Mouse (Mus musculus) right cerebral cortex, adult 2 months (tissue): ENCODE results near the gene Fam83e.

ENCODE experiments used
- DNase-seq, 2 experiments: peaks; one replicate each; pipeline ENCODE4 v3.0.0; 2021 to 2022; ENCODE audit warnings: low spot score in 2 of 2

Fam83e gene

DNA sequence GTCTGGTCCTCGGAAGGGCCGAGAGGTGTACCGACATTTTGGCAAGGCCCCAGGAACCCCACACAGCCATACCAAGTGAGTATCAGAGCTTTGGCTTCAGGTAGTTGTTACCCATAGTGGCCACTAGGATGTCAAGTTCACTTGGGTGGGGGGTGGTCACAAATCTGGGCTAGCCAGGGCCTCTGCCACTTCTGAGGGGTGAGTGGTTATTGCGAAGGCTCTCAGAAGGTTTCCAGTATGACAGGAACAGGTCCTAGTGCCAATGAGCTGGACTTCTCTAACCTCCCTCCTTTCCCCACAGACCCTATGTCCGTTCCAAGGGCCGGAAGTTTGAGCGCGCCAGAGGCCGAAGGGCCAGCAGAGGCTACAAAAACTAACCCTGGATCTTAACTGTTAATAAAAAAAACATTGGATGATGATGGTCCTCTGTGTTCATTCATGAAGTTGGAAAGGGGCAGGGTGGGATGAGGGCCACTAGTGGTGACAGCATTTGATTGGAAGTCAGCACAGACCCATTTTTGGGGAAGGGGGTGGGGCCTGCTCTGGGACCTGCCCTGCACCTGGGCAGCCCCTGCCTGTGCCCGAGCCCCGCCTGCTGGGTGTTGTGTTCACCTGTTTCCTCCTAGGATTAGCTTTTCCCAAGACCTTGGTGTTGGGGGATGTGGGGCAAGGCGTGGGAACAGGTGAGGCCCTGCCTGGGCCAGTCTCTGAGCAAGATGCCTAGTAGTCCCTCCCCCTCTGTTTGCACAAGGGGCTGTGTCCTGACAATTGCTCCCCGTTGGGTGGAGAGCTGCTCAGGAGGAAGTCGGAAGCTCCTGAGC lies at the start of gene Fam83e:
Gene Fam83e (plus strand): TSS at position 800 of the 821 bp plus-strand sequence.
- DNase-seq: no peak

DNA sequence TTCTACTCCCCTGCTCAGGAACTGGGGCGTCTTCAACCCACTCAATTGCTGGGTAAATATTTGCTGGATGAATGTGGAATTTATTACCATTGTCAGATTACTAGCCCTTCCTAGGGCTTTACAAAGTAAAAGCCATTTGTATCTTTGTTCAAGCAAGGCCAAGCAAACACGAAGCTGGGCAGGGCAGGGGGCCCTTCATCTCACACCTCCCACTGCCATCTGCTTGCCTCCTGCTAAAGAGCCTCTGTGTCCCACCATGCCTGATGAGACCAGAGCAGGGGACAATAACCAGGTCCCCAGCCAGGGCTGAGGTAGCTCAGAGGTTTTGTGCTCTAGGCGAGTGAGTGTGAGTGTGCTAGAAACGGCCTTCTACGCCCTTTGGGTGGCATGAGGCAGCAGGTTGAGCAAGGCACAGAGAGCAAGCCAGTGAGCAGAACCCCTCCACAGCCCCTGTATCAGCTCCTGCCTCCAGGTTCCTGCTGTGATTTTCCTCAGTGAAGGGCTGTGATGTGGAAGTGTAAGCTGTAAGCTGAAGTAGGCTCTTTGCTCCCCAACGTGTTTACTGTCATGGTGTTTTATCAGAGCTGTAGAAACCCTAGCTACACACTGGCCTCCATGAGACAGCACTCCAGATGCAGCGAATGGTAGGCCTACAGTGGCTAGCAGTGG lies 43.3 kb upstream of the Fam83e start:
- no peak for DNase-seq

DNA sequence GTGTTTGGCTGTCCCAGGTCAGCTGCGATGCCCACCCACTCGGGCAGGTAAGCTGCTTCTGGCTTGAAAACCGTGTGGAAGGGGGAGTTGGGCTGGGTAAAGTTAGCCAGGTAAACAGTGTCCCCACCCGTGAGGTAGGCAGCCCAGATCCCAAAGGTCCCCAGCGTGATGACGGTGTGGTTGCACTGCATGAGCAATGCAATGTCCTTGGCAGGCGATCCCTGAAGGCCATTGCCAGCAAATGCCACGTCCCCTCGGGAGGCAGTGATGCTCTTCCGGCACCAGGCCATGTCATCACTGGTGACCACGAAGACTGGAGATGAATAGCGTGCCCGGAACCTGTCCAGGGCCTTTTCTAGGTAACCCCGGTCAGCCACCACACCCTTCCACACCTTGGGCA lies 42.5 kb upstream of the Fam83e start:
- DNase-seq: no peak

DNA sequence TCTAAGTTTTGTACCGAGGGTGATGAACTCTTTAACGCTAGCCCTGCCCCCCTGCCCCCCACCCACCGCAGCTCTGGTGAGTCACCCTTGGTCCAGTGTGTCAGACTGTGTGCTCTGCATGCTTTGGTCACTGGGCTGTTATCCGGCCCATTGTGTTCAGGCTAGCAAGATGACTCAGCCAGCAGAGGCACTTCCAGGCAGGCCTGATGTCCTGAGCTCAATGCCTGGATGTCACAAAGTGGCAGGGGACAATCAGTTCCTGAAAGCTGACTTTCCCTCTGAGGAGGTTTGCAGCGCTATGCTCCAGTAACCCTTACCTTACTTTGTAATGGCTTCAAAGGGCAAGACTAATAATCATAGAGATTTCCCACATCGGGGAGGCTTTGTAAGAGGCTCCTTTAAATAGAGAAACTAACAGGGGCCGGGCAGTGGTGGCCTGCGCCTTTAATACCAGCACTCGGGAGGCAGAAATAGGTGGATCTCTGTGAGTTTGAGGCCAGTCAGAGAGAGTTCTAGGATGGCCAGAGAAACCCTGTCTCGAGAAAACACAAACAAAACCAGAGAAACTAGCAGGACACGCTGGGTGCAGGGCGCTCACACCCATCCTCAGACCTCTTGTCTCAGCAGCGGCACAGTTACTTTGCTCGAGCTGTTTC lies 40.9 kb upstream of the Fam83e start:
- no peak for DNase-seq

DNA sequence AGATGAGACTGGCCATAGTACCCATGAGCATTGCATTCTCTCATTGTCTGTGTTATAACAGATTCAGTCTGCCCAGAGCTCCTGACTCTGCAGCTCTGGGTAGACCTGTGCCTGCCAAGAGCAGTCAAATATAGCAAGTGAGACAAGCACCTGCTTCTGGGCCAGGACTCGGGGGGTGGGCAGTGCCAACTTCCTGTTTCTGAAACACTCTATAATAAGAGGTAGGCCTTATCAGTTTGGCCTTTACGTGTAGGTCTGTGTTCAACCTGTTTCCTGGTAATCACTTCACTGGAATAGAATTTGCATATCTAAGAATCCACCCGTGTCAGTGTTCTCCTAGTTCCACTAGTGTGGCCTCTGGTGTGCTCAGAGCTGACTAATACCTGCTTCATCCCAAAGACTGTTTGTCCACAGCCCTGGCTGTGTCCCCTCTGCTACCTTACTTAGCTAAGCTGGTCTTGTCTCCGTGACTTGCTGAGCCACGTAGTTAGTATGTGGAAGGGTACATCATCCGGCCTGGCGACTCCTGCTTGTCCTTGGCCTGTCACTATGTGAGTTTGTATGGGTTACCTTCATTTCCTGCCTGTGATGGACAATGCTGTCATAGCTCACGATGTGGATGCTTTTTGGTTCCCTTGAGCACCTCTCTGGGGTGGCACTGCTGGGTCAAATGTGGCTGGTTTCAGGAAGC lies 39.8 kb upstream of the Fam83e start:
- DNase-seq: no peak

DNA sequence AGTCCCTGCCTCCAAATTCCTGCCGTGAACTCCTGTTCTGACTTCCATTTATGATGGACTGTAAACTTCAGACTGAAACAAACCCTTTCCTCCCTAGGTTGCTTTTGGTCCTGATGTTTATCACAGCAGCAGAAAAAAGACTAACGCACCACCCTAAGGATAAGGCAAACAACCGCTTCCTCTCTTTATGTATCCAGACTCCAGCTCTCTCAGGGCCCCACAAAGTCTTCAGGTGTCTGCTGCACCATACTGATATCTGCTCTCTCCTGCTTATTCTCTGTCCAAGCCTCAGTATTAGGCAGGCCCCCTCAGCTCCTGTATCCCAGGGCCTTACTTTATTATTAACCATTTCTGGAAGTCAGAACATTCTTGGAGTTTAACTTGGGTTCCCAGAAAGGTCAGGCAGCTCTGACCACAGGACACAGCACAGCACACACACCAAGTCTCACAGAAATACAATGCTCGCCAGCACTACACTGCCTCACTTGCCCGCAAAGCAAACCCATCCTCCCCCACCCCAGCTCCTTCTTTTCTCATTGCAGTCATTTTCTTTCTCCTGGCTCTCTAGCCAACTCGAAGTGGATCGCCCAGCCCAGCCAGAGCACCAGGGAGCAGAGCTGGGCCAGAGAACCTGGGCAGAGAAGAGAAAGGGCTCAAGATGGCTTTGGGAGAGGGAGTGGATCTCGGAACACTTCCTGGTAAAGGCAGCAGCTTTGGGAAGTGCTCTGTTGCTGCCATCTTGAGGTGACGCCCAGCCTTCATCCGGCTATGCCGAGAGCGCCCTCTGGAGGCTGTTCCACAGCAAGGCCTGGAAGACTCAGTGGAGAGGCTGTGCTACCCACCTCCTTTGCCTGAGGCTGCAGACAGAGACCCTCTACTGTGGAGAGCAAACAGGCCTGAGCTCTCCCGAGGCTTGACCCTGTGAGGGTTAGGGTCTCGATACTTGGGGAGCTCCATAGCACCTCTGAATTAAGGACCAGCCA lies 38.6 kb upstream of the Fam83e start:
- DNase-seq: peak; percentile 81 to 87

DNA sequence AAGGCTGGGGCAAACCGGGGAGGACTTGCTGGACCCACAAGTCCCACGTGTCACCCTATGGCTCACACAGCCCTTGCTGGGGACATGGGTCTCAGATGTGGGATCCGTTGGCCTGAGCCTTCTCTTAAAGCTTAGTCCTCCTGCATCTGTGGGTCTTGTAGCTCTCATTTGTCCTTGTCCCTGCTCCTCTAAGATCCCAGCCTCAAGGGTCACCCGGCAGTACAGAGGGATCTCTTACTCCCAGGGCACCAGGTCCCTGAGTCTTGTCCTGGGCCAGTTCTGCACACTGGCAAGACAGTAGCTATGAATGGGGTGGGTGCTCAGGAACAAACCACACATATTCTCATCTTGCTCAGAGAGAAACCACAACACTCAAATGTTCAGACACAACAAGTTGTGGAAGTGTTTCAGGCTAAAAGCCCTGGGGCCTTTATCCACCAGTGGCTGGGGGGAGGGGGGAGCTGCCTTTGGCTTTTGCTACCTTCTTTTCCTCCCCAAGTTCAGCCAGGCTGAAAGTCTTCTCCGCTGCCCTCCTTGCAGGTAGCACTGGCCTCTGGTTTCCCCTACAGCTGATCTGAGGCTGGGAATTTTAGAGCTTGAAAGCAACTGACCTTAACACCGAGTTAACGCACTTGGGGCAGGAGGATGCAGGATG lies 37.5 kb upstream of the Fam83e start, which contains the start of gene Ntn5:
Gene Ntn5 (plus strand): TSS at position 627 of the 655 bp plus-strand sequence.
- DNase-seq: no peak

DNA sequence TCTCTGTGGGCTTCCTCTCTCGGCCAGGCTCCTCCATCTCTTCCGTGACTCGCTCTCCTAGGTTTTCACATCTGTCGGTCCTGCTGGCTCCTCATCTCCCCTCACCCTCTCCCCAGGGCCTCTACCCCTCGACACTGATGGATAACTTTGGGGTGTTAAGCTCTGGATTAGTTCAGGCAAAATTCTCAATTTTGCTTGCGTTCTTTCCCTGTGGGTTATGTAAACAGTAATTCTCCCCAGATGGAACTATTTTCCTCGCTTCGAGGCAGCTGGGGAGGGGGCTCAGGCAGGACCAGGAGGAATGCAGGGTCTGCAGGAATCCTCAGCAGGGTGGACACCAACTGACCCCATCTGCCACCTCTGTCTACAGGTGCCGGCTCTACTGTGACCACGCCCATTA lies 35.2 kb upstream of the Fam83e start:
- DNase-seq: no peak

DNA sequence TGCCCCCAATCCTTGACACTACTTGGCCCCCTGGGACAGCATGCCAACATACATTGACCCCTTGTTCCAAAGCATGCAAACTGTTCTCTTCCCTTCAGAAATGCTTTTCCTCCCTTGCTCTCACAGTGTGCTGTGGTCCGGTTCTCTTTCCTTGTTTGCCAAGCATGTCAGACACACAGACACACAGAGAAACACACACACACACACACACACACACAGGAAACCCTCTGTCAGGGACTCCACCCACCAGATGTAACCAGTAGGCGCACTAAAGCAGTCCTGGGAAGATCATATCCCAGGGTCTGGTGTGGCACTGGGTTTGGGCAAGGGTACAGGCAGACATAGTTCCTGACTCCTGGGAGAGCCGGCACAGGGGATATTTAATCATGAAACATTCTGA lies 34.2 kb upstream of the Fam83e start:
- no peak for DNase-seq

DNA sequence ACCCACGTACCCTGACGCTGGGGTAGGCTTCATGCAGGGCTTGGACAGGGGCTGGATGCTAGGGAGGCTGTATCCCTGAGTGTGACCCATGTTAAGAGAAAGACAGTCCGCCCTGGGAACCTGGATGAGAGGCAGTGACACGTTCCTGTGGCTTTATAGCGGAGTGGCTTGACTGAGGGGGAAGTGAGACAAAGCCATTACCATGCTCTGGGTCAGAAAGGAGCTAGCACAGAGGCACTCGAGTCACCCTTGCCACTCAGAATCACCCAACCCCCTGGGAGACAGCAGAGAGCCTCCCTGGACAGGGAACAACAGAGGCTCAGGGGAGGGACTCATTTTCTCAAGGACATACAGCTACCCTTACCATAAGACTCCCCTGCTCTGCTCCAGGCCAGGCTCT lies 31.9 kb upstream of the Fam83e start:
- DNase-seq: no peak

DNA sequence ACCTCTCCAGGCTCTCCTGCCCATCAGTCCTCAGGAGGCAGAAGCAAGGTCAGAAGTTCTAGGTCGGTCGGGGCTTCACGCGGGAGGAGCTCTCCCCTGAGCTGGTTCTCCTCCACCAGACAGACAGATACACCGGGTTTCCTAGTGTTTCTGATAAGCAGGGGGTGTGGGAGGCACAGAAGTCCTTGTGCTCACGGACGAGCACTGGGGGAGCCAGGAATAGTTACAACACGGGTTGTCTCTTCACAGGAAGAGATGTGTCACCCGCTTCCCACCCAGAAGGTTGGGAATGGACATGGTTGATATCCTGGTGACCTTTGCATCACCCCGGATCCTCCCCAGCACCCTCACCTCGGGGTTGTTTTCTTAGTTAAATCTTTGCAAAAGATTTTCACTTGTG lies 31.2 kb upstream of the Fam83e start:
- no peak for DNase-seq

DNA sequence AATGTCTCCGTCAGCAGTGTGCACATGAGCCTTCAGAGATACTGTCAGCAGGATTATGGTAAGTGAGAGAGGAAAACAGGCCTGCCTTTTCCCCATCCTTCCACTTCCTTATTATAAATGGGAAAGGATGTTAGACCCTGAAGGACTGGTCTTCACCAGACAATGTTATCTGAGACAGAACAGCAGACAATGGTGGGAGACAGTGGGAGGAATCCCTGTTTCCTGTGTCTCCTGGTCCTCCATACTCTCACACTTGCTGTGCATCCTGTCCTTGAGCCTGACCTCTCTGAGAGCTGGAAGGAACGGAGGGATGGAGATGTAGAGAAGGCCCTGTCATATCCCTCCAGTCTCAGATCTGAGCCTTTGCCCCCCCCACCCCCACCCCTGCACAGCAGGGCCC lies 28.6 kb upstream of the Fam83e start:
- no peak for DNase-seq

DNA sequence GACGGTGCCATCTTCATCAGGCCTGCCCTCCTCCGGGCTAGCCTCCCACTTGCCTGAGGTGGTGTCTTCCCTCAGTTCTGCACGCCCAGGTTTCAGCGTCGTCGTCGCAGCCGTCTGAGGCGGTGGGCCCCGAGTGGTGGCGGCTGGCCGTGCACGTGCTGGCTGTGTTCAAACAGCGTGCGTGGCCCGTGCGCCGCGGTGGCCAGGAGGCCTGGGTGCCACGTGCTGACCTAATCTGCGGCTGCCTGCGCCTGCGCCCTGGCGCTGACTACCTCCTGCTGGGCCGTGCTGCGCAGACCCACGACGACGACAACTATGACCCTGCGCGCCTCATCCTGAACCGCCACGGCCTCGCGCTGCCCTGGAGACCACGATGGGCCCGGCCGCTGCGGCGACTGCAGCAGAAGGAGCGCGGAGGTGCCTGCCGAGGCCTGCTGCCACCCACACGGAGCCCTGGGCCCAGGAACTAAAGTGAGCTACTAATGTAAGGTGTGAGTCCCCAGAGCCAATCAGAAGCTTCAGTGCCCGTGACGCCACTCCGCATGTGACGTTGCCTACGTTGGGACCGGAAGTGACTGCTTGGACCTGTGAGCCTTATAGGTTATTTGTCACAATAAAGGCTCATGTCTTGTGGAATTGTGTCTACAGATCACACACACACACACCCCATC lies 27.0 kb upstream of the Fam83e start, which contains the start of gene Sec1:
Gene Sec1 (minus strand): TSS at position 482 of the 671 bp plus-strand sequence.
- DNase-seq: no peak

DNA sequence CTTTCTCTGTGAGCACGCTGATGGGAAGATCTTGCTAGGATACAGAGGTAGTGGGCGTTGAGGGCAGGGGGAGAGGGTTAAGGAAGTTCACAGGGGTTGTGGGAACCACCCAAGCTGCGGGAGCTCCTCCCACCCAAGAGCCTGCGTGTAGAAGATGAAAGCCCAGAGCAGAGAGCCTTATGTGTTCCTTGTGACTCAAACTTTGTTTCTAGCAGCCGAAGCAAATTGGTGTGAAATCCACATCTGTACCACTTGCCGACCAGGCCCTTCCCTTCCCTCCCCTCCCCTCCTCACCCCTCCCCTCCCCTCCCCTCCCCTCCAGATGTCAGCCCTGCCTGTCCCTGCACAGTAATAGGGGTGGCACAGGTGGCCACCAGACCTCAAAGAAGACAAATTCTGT lies 25.9 kb upstream of the Fam83e start:
- DNase-seq: no peak

DNA sequence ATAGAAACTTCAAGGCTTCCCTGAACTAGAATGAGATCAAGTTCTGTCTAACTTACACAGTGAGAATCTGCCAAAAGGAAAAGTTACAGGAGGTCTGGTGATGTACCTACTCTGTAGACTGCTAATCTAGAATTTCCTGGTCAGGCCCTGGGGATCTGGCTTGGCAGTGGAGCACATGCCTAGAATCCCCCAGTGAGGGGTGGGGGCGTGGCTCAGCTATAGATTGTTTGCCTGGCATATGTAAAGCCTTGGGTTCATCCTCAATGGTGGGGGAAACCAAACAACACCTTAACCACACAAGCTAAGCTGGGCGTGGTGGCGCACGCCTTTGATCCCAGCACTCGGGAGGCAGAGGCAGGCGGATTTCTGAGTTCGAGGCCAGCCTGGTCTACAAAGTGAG lies 23.1 kb upstream of the Fam83e start:
- DNase-seq: no peak

DNA sequence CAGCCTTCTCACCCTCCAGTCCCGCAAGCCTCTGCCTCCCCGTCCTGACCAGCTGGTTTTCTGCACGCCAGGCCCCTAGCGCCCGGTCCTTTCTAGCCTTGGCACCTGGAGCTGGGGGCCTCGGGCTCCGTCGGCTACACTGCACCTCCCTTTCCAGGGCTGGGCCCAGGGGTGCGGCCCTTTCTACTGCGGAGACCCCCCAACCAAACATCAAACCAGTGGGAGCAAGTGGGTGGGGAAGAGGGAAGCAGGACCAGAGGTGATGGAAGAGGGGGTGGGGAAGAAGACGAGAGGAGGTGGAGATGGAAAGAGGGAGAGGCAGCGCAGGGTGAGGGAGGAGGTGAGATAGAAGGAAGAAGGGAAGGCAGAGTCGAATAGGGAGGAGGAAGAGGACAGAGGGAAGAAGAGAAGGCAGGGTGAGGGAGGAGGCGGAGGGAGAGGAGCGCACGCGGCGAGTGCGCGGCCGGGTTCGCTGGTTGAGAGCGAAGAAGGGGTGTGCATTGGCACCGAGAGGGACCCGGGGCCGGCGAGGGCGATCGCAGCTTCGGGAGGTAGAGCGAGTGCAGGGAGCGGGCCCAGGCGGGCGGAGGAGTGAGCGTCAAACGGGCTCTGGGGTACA lies 21.4 kb upstream of the Fam83e start, which contains the start of gene Car11:
Gene Car11 (plus strand): TSS at position 321 of the 619 bp plus-strand sequence.
- DNase-seq: peak in 1 of 2 experiments; percentile 51

DNA sequence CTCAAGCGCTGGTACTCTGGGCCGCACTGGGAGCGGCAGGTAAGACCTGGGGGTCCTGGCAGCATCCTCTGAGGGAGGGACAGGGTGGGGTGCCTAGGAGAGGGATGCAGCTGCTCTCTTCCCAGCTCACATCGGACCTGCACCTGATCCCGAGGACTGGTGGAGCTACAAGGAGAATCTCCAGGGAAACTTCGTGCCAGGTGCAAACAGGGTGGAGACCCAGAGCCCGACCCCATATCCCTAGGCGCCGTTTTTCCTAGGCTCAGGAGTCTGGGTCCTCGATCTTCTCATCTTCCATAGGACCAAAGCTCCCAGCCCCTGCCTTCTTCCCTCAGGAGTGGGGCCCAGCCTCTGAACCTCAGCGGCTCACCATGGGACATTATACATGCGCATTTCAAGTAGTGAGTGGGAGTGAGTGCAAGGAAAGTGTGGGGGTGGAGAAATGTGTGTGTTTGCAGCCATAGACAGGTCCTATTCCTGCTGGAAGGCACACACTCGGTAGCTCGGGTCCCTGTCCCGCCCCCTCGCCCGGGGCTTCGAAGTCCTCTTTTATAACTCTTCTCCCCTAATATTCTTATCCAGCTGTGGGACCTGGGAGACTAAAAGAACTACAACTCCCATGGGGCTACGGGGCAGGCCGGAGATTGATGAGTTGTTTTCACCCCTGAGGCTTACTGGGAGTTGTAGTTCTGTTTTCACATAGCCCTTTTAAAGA lies 20.6 kb upstream of the Fam83e start:
- DNase-seq: peak; percentile 82 to 92

DNA sequence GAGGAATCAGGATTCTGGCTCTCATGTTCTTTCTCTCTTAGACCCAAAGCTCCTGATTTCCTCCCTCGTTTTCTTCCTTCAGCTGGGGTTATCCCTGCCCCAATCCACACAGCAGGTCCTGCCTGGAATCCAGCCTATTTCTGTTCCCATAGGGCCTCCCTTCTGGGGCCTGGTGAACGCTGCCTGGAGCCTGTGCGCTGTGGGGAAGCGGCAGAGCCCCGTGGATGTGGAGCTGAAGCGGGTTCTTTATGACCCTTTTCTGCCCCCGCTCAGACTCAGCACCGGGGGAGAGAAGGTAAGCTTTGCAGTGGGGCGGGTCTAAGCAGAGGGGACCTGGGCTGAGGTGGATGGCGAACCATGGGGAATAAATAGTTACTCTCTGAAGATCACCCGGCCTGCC lies 19.9 kb upstream of the Fam83e start:
- DNase-seq: no peak
